Mouse (Mus musculus): ENCODE measurements at regions not wholly inside any gene's neighbourhood (a gene's known extent, or its start where the extent isn't known, plus 50 kb on each side); places are given as distances from the start of the nearest gene placed in this dataset.

- Histone ChIP-seq H3K4me3 (ENCODE audit: insufficient read depth, poor library complexity, severe bottlenecking) (no peak overlapping the region), H3ac (ENCODE audit: control insufficient read depth, insufficient read length, low read depth) (no peak overlapping the region), H3K79me2 (ENCODE audit: control insufficient read depth, insufficient read depth) (no peaks in the 10 kb centered on the region), H3K27me3 (ENCODE audit: control insufficient read depth, insufficient read depth, insufficient read length) (no peaks in the 10 kb centered on the region), H3K79me3 (ENCODE audit: low read depth) (no peaks in the 10 kb centered on the region), H3K36me3 (ENCODE audit: control insufficient read depth, insufficient read depth) (no peaks in the 10 kb centered on the region)
- TF ChIP-seq CTCF (IDR thresholded peaks at IDR 0.05; ENCODE audit: control insufficient read depth, insufficient read depth, insufficient read length) (no peak), USF1 (IDR thresholded peaks at IDR 0.05; ENCODE audit: low read depth) (no peak), CEBPB (IDR thresholded peaks at IDR 0.05; ENCODE audit: low read depth) (no peak), MYOD1 (IDR thresholded peaks at IDR 0.05; ENCODE audit: control insufficient read depth, insufficient read length, low read depth) (no peak), FOSL1 (IDR thresholded peaks at IDR 0.05; ENCODE audit: insufficient read depth, low read length, poor library complexity, severe bottlenecking) (no peak), MAX (IDR thresholded peaks at IDR 0.05) (no peak), MYOG (IDR thresholded peaks at IDR 0.05; ENCODE audit: control insufficient read depth, extremely low read depth, insufficient read length) (no peak)
Observed at GRCm38 (mm10) chr8:115525149-115525548, 182.4 kb downstream of the Maf start.

GRCm38 (mm10) chr8:115524713-115525112 lies 182.9 kb downstream of the Maf start:
- Histone ChIP-seq H3K79me2 (ENCODE audit: control insufficient read depth, insufficient read depth) (no peaks in the 10 kb centered on the region), H3K79me3 (ENCODE audit: low read depth) (no peaks in the 10 kb centered on the region), H3K36me3 (ENCODE audit: control insufficient read depth, insufficient read depth) (no peaks in the 10 kb centered on the region), H3K4me3 (ENCODE audit: insufficient read depth, poor library complexity, severe bottlenecking) (no peak overlapping the region), H3ac (ENCODE audit: control insufficient read depth, insufficient read length, low read depth) (no peak overlapping the region), H3K27me3 (ENCODE audit: control insufficient read depth, insufficient read depth, insufficient read length) (no peaks in the 10 kb centered on the region)
- TF ChIP-seq FOSL1 (IDR thresholded peaks at IDR 0.05; ENCODE audit: insufficient read depth, low read length, poor library complexity, severe bottlenecking), result no peak
- TF ChIP-seq CTCF (IDR thresholded peaks at IDR 0.05; ENCODE audit: control insufficient read depth, insufficient read depth, insufficient read length), result no peak
- no peak for TF ChIP-seq MAX (IDR thresholded peaks at IDR 0.05)
- TF ChIP-seq MYOD1 (IDR thresholded peaks at IDR 0.05; ENCODE audit: control insufficient read depth, insufficient read length, low read depth), result no peak
- no peak for TF ChIP-seq USF1 (IDR thresholded peaks at IDR 0.05; ENCODE audit: low read depth)
- no peak for TF ChIP-seq MYOG (IDR thresholded peaks at IDR 0.05; ENCODE audit: control insufficient read depth, extremely low read depth, insufficient read length)
- no peak for TF ChIP-seq CEBPB (IDR thresholded peaks at IDR 0.05; ENCODE audit: low read depth)

- H3K36me3 ChIP-seq (ENCODE audit: control insufficient read depth, insufficient read depth), result no peaks in the 10 kb centered on the region
- H3K79me3 ChIP-seq (ENCODE audit: low read depth), result no peaks in the 10 kb centered on the region
- no peak overlapping the region for H3ac ChIP-seq (ENCODE audit: control insufficient read depth, insufficient read length, low read depth)
- no peaks in the 10 kb centered on the region for H3K79me2 ChIP-seq (ENCODE audit: control insufficient read depth, insufficient read depth)
- no peak overlapping the region for H3K4me3 ChIP-seq (ENCODE audit: insufficient read depth, poor library complexity, severe bottlenecking)
- no peaks in the 10 kb centered on the region for H3K27me3 ChIP-seq (ENCODE audit: control insufficient read depth, insufficient read depth, insufficient read length)
- TF ChIP-seq MYOD1 (IDR thresholded peaks at IDR 0.05; ENCODE audit: control insufficient read depth, insufficient read length, low read depth) (no peak), MAX (IDR thresholded peaks at IDR 0.05) (no peak), CEBPB (IDR thresholded peaks at IDR 0.05; ENCODE audit: low read depth) (no peak), CTCF (IDR thresholded peaks at IDR 0.05; ENCODE audit: control insufficient read depth, insufficient read depth, insufficient read length) (no peak), MYOG (IDR thresholded peaks at IDR 0.05; ENCODE audit: control insufficient read depth, extremely low read depth, insufficient read length) (no peak), USF1 (IDR thresholded peaks at IDR 0.05; ENCODE audit: low read depth) (no peak), FOSL1 (IDR thresholded peaks at IDR 0.05; ENCODE audit: insufficient read depth, low read length, poor library complexity, severe bottlenecking) (no peak)
Observed at GRCm38 (mm10) chr8:115522527-115522926, 185.1 kb downstream of the Maf start.

- Histone ChIP-seq H3K36me3 (ENCODE audit: control insufficient read depth, insufficient read depth) (no peaks in the 10 kb centered on the region), H3K4me3 (ENCODE audit: insufficient read depth, poor library complexity, severe bottlenecking) (no peak overlapping the region), H3K79me3 (ENCODE audit: low read depth) (no peaks in the 10 kb centered on the region), H3K27me3 (ENCODE audit: control insufficient read depth, insufficient read depth, insufficient read length) (no peaks in the 10 kb centered on the region), H3K79me2 (ENCODE audit: control insufficient read depth, insufficient read depth) (no peaks in the 10 kb centered on the region), H3ac (ENCODE audit: control insufficient read depth, insufficient read length, low read depth) (no peak overlapping the region)
- TF ChIP-seq CEBPB (IDR thresholded peaks at IDR 0.05; ENCODE audit: low read depth) (no peak), CTCF (IDR thresholded peaks at IDR 0.05; ENCODE audit: control insufficient read depth, insufficient read depth, insufficient read length) (no peak), FOSL1 (IDR thresholded peaks at IDR 0.05; ENCODE audit: insufficient read depth, low read length, poor library complexity, severe bottlenecking) (no peak), MYOG (IDR thresholded peaks at IDR 0.05; ENCODE audit: control insufficient read depth, extremely low read depth, insufficient read length) (no peak), USF1 (IDR thresholded peaks at IDR 0.05; ENCODE audit: low read depth) (no peak), MYOD1 (IDR thresholded peaks at IDR 0.05; ENCODE audit: control insufficient read depth, insufficient read length, low read depth) (no peak), MAX (IDR thresholded peaks at IDR 0.05) (no peak)
Observed at GRCm38 (mm10) chr8:115515647-115516046, 191.9 kb downstream of the Maf start.

GRCm38 (mm10) chr8:115514485-115514884 lies 193.1 kb downstream of the Maf start:
- Histone ChIP-seq H3ac (ENCODE audit: control insufficient read depth, insufficient read length, low read depth) (no peak overlapping the region), H3K36me3 (ENCODE audit: control insufficient read depth, insufficient read depth) (no peaks in the 10 kb centered on the region)
- TF ChIP-seq FOSL1 (IDR thresholded peaks at IDR 0.05; ENCODE audit: insufficient read depth, low read length, poor library complexity, severe bottlenecking), result no peak

GRCm38 (mm10) chr8:115507180-115507579 lies 200.4 kb downstream of the Maf start:
- TF ChIP-seq MYOD1 (IDR thresholded peaks at IDR 0.05; ENCODE audit: control insufficient read depth, insufficient read length, low read depth) (no peak), MYOG (IDR thresholded peaks at IDR 0.05; ENCODE audit: control insufficient read depth, extremely low read depth, insufficient read length) (no peak), MAX (IDR thresholded peaks at IDR 0.05) (no peak), FOSL1 (IDR thresholded peaks at IDR 0.05; ENCODE audit: insufficient read depth, low read length, poor library complexity, severe bottlenecking) (no peak), CTCF (IDR thresholded peaks at IDR 0.05; ENCODE audit: control insufficient read depth, insufficient read depth, insufficient read length) (no peak)
- Histone ChIP-seq H3K4me3 (ENCODE audit: insufficient read depth, poor library complexity, severe bottlenecking) (no peak overlapping the region), H3K79me2 (ENCODE audit: control insufficient read depth, insufficient read depth) (no peaks in the 10 kb centered on the region), H3K79me3 (ENCODE audit: low read depth) (no peaks in the 10 kb centered on the region), H3K27me3 (ENCODE audit: control insufficient read depth, insufficient read depth, insufficient read length) (no peaks in the 10 kb centered on the region), H3K36me3 (ENCODE audit: control insufficient read depth, insufficient read depth) (no peaks in the 10 kb centered on the region), H3ac (ENCODE audit: control insufficient read depth, insufficient read length, low read depth) (no peak overlapping the region)

More at GRCm38 (mm10) chr8:115514485-115514884, 193.1 kb downstream of the Maf start:
- no peaks in the 10 kb centered on the region for H3K79me3 ChIP-seq (ENCODE audit: low read depth)
- H3K27me3 ChIP-seq (ENCODE audit: control insufficient read depth, insufficient read depth, insufficient read length), result no peaks in the 10 kb centered on the region
- no peak overlapping the region for H3K4me3 ChIP-seq (ENCODE audit: insufficient read depth, poor library complexity, severe bottlenecking)
- no peaks in the 10 kb centered on the region for H3K79me2 ChIP-seq (ENCODE audit: control insufficient read depth, insufficient read depth)
